Mouse (Mus musculus): ENCODE results near the gene 4833420G17Rik. TPM values are rescaled to one million over a fixed set of nuclear protein-coding genes. Genes with fewer than 3 reads are reported as not detected.

Gene 4833420G17Rik
- polyA plus RNA-seq (2014; fragmentation: Nextera tagmentation; extraction: Ambion mirVana) = 76.5 and 79.3 TPM in 2 replicates

- ATAC-seq (ENCODE audit: insufficient number of reproducible peaks, insufficient read depth, low FRiP score, low read depth) = peak; percentile 95
- H3K4me2 ChIP-seq (replicated peaks; ENCODE audit: low read depth, low read length) = peak within 1 kb of the TSS; percentile 76
- H3K36me3 ChIP-seq (ENCODE audit: control insufficient read depth, insufficient read depth, low read length) = peaks cover 21% of the 10 kb centered on the region
- 2% methylated on average over 57 of the region's 57 CpGs for WGBS
- peak within 1 kb of the TSS; percentile 75 for H3K4me3 ChIP-seq (ENCODE audit: low read depth, low read length)
- H3K4me1 ChIP-seq (ENCODE audit: control insufficient read depth, insufficient read depth, low read length) = no peaks in the 10 kb centered on the region
- H3K27ac ChIP-seq (ENCODE audit: low read length) = peak within 1 kb of the TSS; percentile 73
- H3K9me3 ChIP-seq (ENCODE audit: control insufficient read depth, low read depth, low read length) = no peaks in the 10 kb centered on the region
- peak within 1 kb of the TSS; percentile 34 for H3K9ac ChIP-seq (replicated peaks; ENCODE audit: low read depth, low read length)
- no peaks in the 10 kb centered on the region for H3K27me3 ChIP-seq (ENCODE audit: control insufficient read depth, insufficient read depth, low read length)
Measured at GRCm38 (mm10) chr13:119462596-119463560, at the start of gene 4833420G17Rik. TSS of gene 4833420G17Rik (plus strand) at chr13:119462768.

DNA sequence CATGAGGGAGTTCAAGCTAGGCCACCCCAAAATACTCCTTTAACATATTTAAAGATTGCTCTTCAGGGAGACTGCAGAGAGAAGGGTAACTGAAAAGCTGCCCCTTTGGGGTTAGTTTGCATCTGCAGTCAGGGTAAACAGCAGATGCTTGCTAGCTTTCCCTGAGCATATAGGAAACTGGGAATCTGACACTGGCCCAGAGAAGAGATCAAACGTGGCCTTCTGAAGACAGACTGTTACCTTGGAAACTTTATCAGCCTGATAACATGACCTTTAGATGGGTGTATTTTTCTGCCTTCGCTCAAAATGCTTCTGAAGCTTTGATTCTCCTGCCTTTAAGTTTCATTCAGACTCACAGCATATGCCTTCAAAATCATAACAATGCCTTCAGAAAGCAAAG, 49.5 kb upstream of the 4833420G17Rik start:
- Histone ChIP-seq H3K27ac (ENCODE audit: low read length) (no peak overlapping the region), H3K36me3 (ENCODE audit: control insufficient read depth, insufficient read depth, low read length) (no peaks in the 10 kb centered on the region), H3K4me1 (ENCODE audit: control insufficient read depth, insufficient read depth, low read length) (peaks cover 1% of the 10 kb centered on the region; the same call in 1 of the 2 replicates), H3K27me3 (ENCODE audit: control insufficient read depth, insufficient read depth, low read length) (no peaks in the 10 kb centered on the region), H3K9me3 (ENCODE audit: control insufficient read depth, low read depth, low read length) (no peaks in the 10 kb centered on the region), H3K4me2 (replicated peaks; ENCODE audit: low read depth, low read length) (no peak overlapping the region), H3K9ac (replicated peaks; ENCODE audit: low read depth, low read length) (no peak overlapping the region), H3K4me3 (ENCODE audit: low read depth, low read length) (no peak overlapping the region)
- no peak for ATAC-seq (ENCODE audit: insufficient number of reproducible peaks, insufficient read depth, low FRiP score, low read depth)
- WGBS = 14% methylated on average over 2 of the region's 2 CpGs

DNA sequence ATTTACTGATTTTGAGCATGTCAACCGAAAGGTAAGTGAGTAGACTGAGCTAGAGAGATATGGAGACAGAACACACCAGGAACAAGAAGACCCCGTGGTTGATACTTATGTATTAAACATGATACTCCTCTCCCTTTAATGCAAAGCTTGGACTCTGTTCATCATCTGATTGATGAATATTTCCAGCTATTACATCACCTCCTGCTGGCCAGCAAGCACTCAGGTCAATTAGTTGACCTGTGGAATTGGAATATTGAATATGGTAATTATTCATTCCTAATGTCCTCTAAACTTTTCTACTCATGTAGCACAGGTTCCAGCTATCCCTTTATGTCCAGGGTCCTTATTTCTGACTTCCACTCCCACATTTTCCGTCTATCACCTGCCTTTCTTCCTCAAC, 44.1 kb upstream of the 4833420G17Rik start:
- Histone ChIP-seq H3K27ac (ENCODE audit: low read length) (no peak overlapping the region), H3K4me1 (ENCODE audit: control insufficient read depth, insufficient read depth, low read length) (no peaks in the 10 kb centered on the region), H3K9ac (replicated peaks; ENCODE audit: low read depth, low read length) (no peak overlapping the region), H3K9me3 (ENCODE audit: control insufficient read depth, low read depth, low read length) (no peaks in the 10 kb centered on the region), H3K27me3 (ENCODE audit: control insufficient read depth, insufficient read depth, low read length) (no peaks in the 10 kb centered on the region), H3K4me3 (ENCODE audit: low read depth, low read length) (no peak overlapping the region), H3K36me3 (ENCODE audit: control insufficient read depth, insufficient read depth, low read length) (no peaks in the 10 kb centered on the region), H3K4me2 (replicated peaks; ENCODE audit: low read depth, low read length) (no peak overlapping the region)
- 84% methylated on average over 3 of the region's 3 CpGs for WGBS
- no peak for ATAC-seq (ENCODE audit: insufficient number of reproducible peaks, insufficient read depth, low FRiP score, low read depth)

DNA sequence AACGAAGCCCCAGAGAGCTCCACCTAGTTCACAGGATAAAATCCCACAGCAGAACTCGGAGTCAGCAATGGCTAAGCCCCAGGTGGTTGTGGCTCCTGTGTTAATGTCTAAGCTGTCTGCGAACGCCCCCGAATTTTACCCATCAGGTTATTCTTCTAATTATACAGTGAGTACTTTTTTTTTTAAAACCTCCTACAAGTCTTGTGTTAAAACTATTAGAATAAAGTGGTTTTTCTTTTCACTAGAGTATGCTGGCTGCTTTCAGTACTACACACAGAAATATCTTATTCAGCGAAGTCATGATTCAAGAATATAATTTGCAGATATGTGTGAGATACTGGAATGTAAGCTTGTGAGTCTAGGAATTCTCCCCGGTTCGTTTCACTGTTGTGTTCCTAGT, 32.4 kb upstream of the 4833420G17Rik start:
- 13% methylated on average over 8 of the region's 8 CpGs for WGBS
- Histone ChIP-seq H3K36me3 (ENCODE audit: control insufficient read depth, insufficient read depth, low read length) (peaks cover 8% of the 10 kb centered on the region; the same call in 1 of the 2 replicates), H3K27me3 (ENCODE audit: control insufficient read depth, insufficient read depth, low read length) (no peaks in the 10 kb centered on the region), H3K4me2 (replicated peaks; ENCODE audit: low read depth, low read length) (peak overlapping the region; percentile 62), H3K9ac (replicated peaks; ENCODE audit: low read depth, low read length) (peak overlapping the region; percentile 99), H3K9me3 (ENCODE audit: control insufficient read depth, low read depth, low read length) (no peaks in the 10 kb centered on the region), H3K4me1 (ENCODE audit: control insufficient read depth, insufficient read depth, low read length) (peaks cover 3% of the 10 kb centered on the region; the same call in 1 of the 2 replicates), H3K27ac (ENCODE audit: low read length) (peak overlapping the region; percentile 98), H3K4me3 (ENCODE audit: low read depth, low read length) (peak overlapping the region; percentile 94)
- no peak for ATAC-seq (ENCODE audit: insufficient number of reproducible peaks, insufficient read depth, low FRiP score, low read depth)

DNA sequence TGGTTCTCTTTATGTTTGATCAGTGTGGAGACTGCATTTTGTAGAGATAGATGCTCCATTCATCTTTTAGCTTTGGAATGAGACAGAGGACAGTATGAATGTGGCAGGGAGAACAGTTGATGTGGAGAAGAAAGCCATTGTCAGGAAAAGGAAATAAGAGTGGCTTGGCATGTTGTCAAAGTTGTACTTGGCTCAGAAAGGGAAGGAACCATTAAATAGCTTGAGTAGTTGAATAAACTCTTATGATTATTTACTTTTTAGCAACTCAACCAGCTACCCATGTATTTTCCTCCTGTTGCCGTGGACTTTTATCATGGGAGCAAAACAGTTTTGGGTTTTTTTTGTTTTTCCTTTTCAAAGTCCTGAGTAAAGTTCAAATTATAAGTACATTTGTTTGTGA, 30.5 kb upstream of the 4833420G17Rik start:
- Histone ChIP-seq H3K4me3 (ENCODE audit: low read depth, low read length) (no peak overlapping the region), H3K4me1 (ENCODE audit: control insufficient read depth, insufficient read depth, low read length) (peaks cover 3% of the 10 kb centered on the region; the same call in 1 of the 2 replicates), H3K9me3 (ENCODE audit: control insufficient read depth, low read depth, low read length) (no peaks in the 10 kb centered on the region), H3K9ac (replicated peaks; ENCODE audit: low read depth, low read length) (no peak overlapping the region), H3K27ac (ENCODE audit: low read length) (no peak overlapping the region), H3K27me3 (ENCODE audit: control insufficient read depth, insufficient read depth, low read length) (no peaks in the 10 kb centered on the region), H3K4me2 (replicated peaks; ENCODE audit: low read depth, low read length) (no peak overlapping the region), H3K36me3 (ENCODE audit: control insufficient read depth, insufficient read depth, low read length) (peaks cover 17% of the 10 kb centered on the region)
- WGBS = 79% methylated on average over 1 of the region's 1 CpGs
- ATAC-seq (ENCODE audit: insufficient number of reproducible peaks, insufficient read depth, low FRiP score, low read depth) = no peak

DNA sequence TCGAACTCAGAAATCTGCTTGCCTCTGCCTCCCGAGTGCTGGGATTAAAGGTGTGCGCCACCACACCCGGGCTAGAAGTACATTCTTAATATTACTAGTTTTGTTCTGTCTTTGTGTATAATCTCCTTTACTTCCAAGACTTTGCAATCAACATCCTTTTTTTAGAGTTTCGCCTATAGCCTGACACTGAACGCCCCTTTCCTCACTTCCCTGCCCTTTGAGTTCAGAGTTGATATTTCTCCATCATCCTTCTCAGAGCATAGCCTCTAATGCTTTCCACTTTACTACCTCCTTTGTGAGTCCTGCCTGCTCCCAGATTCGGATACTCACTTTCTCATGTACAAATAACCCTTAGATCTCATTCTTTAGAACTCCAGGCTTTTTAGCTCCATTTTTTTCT, 28.2 kb upstream of the 4833420G17Rik start:
- no peak overlapping the region for H3K9ac ChIP-seq (replicated peaks; ENCODE audit: low read depth, low read length)
- peaks cover 31% of the 10 kb centered on the region for H3K36me3 ChIP-seq (ENCODE audit: control insufficient read depth, insufficient read depth, low read length)
- H3K4me3 ChIP-seq (ENCODE audit: low read depth, low read length) = no peak overlapping the region
- WGBS = 90% methylated on average over 7 of the region's 7 CpGs
- no peak overlapping the region for H3K4me2 ChIP-seq (replicated peaks; ENCODE audit: low read depth, low read length)
- H3K27ac ChIP-seq (ENCODE audit: low read length) = no peak overlapping the region
- no peak for ATAC-seq (ENCODE audit: insufficient number of reproducible peaks, insufficient read depth, low FRiP score, low read depth)
- peaks cover 3% of the 10 kb centered on the region; the same call in 1 of the 2 replicates for H3K4me1 ChIP-seq (ENCODE audit: control insufficient read depth, insufficient read depth, low read length)
- H3K27me3 ChIP-seq (ENCODE audit: control insufficient read depth, insufficient read depth, low read length) = no peaks in the 10 kb centered on the region
- no peaks in the 10 kb centered on the region for H3K9me3 ChIP-seq (ENCODE audit: control insufficient read depth, low read depth, low read length)

GRCm38 (mm10) chr13:119442244-119442643, 20.3 kb upstream of the 4833420G17Rik start:
- Histone ChIP-seq H3K27me3 (ENCODE audit: control insufficient read depth, insufficient read depth, low read length) (no peaks in the 10 kb centered on the region), H3K4me2 (replicated peaks; ENCODE audit: low read depth, low read length) (no peak overlapping the region), H3K27ac (ENCODE audit: low read length) (no peak overlapping the region), H3K36me3 (ENCODE audit: control insufficient read depth, insufficient read depth, low read length) (peaks cover 53% of the 10 kb centered on the region), H3K4me1 (ENCODE audit: control insufficient read depth, insufficient read depth, low read length) (no peaks in the 10 kb centered on the region), H3K4me3 (ENCODE audit: low read depth, low read length) (no peak overlapping the region), H3K9ac (replicated peaks; ENCODE audit: low read depth, low read length) (no peak overlapping the region), H3K9me3 (ENCODE audit: control insufficient read depth, low read depth, low read length) (no peaks in the 10 kb centered on the region)
- 89% methylated on average over 1 of the region's 1 CpGs for WGBS
- no peak for ATAC-seq (ENCODE audit: insufficient number of reproducible peaks, insufficient read depth, low FRiP score, low read depth)

- H3K27me3 ChIP-seq (ENCODE audit: control insufficient read depth, insufficient read depth, low read length) = no peaks in the 10 kb centered on the region
- H3K9me3 ChIP-seq (ENCODE audit: control insufficient read depth, low read depth, low read length) = no peaks in the 10 kb centered on the region
- peaks cover 44% of the 10 kb centered on the region for H3K36me3 ChIP-seq (ENCODE audit: control insufficient read depth, insufficient read depth, low read length)
- no peak overlapping the region for H3K9ac ChIP-seq (replicated peaks; ENCODE audit: low read depth, low read length)
- H3K4me1 ChIP-seq (ENCODE audit: control insufficient read depth, insufficient read depth, low read length) = no peaks in the 10 kb centered on the region
- H3K27ac ChIP-seq (ENCODE audit: low read length) = no peak overlapping the region
- 96% methylated on average over 4 of the region's 4 CpGs for WGBS
- ATAC-seq (ENCODE audit: insufficient number of reproducible peaks, insufficient read depth, low FRiP score, low read depth) = no peak
- H3K4me2 ChIP-seq (replicated peaks; ENCODE audit: low read depth, low read length) = no peak overlapping the region
- no peak overlapping the region for H3K4me3 ChIP-seq (ENCODE audit: low read depth, low read length)
Measured at GRCm38 (mm10) chr13:119453563-119453962, 9.0 kb upstream of the 4833420G17Rik start.
